Mouse (Mus musculus) heart, postnatal 0 days (tissue): ENCODE measurements around the gene Foxn3.

Experiments
- CTCF ChIP-seq: IDR thresholded peaks from 2 replicates; pipeline ENCODE4 v1.5.1; 2016; ENCODE audit warnings: antibody characterized with exemption, control low read depth, low read depth
- EP300 ChIP-seq: IDR thresholded peaks from 2 replicates; pipeline ENCODE4 v1.6.1; 2016; ENCODE audit warnings: antibody characterized with exemption, low read depth

DNA sequence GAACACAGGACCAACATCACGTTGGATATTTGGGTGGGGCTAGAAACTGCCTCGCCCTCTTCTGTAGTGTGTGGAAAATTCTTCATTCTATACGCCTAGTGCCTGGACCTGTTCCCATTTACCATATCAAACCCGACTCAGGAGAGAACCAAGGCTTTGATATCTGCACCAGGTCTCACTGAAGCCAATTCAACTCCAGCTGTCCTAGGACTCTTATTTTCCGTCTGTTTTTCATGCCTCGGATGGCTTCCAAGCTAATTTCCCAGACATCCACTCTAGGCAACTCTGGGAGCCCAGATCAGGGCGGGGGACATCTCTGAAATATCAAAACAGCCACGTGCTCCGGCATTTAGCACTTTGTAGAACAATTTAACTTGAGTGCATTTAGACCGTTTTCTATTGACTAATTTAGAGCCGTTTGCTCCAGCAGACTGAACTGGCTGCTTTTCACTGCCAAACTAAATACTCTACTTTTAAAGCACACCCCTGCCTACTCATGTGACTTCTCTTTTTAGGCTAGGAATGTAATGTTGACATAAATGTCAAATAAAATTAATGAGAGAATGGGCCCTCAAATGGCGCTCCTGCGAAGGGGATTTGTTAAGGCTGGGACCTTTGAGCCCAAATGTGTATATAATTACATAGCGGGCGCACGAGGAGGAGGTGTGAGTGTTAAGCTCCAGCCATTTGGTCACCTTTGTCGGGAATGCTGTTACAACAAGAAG lies 33.5 kb downstream of the Foxn3 start:
- TF ChIP-seq CTCF, result no peak
- TF ChIP-seq EP300, result no peak
